Mouse (Mus musculus) brain, embryonic 14.5 days (tissue): ENCODE measurements at regions not wholly inside any gene's neighbourhood (a gene's known extent, or its start where the extent isn't known, plus 50 kb on each side); places are given as distances from the start of the nearest gene placed in this dataset.

Experiments used
- CTCF ChIP-seq: fragments of 200-500 bp; IDR thresholded peaks from 2 replicates; pipeline ENCODE4 v1.5.1; 2012; ENCODE audit warnings: inconsistent platforms, mild to moderate bottlenecking, moderate library complexity, borderline replicate concordance; ENCODE audit not compliant: insufficient read depth, insufficient read length; ENCODE audit errors: extremely low read depth
- POLR2A ChIP-seq: fragments of 200-500 bp; IDR thresholded peaks from 2 replicates; pipeline ENCODE4 v1.6.1; 2012; ENCODE audit warnings: mild to moderate bottlenecking, inconsistent platforms, borderline replicate concordance; ENCODE audit not compliant: poor library complexity, insufficient read depth, insufficient read length, severe bottlenecking; ENCODE audit errors: extremely low read depth

- TF ChIP-seq CTCF (no peak), POLR2A (no peak)
Observed at GRCm38 (mm10) chr6:44567366-44567765, 491.8 kb upstream of the Cntnap2 start.
